Mouse (Mus musculus) ES-Bruce4 (cell line): Measurements from ENCODE around the gene Cox8a. TPM values are rescaled to one million over a fixed set of nuclear protein-coding genes. Genes with fewer than 3 reads are reported as not detected.

Experiments
- H3K27ac ChIP-seq: 2 replicates; pipeline ENCODE4 v1.5.1; 2012; ENCODE audit warnings: low read length, inconsistent platforms; ENCODE audit not compliant: insufficient read depth
- H3K27me3 ChIP-seq: 2 replicates; pipeline ENCODE4 v1.6.1; 2012; ENCODE audit warnings: mild to moderate bottlenecking, low read length, inconsistent platforms; ENCODE audit not compliant: control insufficient read depth, poor library complexity, insufficient read depth, severe bottlenecking
- H3K36me3 ChIP-seq: 2 replicates; pipeline ENCODE4 v1.6.1; 2012; ENCODE audit warnings: inconsistent platforms, mild to moderate bottlenecking, low read length, moderate library complexity; ENCODE audit not compliant: control insufficient read depth, poor library complexity, insufficient read depth, severe bottlenecking
- H3K4me1 ChIP-seq: one replicate; pipeline ENCODE4 v1.8.1; 2011; ENCODE audit warnings: low read length; ENCODE audit not compliant: control insufficient read depth, insufficient read depth
- H3K4me3 ChIP-seq: 2 replicates; pipeline ENCODE4 v1.5.1; 2011; ENCODE audit warnings: low read depth, mild to moderate bottlenecking, low read length
- H3K9ac ChIP-seq: 2 replicates; pipeline ENCODE4 v1.6.1; 2012; ENCODE audit warnings: low read depth, mild to moderate bottlenecking, inconsistent platforms; ENCODE audit not compliant: poor library complexity, severe bottlenecking
- H3K9me3 ChIP-seq: replicated peaks from 2 replicates; pipeline ENCODE4 v1.6.1; 2012; ENCODE audit warnings: mild to moderate bottlenecking, low read length, inconsistent platforms; ENCODE audit not compliant: control insufficient read depth, poor library complexity, insufficient read depth, severe bottlenecking
- CTCF ChIP-seq: IDR thresholded peaks from one replicate; pipeline ENCODE4 v1.8.1; 2011; ENCODE audit warnings: low read depth, low read length
- EP300 ChIP-seq: IDR thresholded peaks from 2 replicates; pipeline ENCODE4 v1.6.1; 2011; ENCODE audit warnings: low read depth, low read length; ENCODE audit not compliant: insufficient read depth
- POLR2A ChIP-seq: IDR thresholded peaks from one replicate; pipeline ENCODE4 v1.8.1; 2011; ENCODE audit warnings: low read length; ENCODE audit not compliant: insufficient read depth
- polyA plus RNA-seq: library from polyadenylated mRNA; stranded (reverse); fragments of >200 nt; gene quantifications from 2 replicates; pipeline ENCODE4 v1.2.4, GENCODE M21; 2011; ENCODE audit warnings: low read depth; ENCODE audit not compliant: missing spikeins, insufficient read depth, insufficient read length

Cox8a gene
- polyA plus RNA-seq, 1 experiment: 584 TPM

DNA sequence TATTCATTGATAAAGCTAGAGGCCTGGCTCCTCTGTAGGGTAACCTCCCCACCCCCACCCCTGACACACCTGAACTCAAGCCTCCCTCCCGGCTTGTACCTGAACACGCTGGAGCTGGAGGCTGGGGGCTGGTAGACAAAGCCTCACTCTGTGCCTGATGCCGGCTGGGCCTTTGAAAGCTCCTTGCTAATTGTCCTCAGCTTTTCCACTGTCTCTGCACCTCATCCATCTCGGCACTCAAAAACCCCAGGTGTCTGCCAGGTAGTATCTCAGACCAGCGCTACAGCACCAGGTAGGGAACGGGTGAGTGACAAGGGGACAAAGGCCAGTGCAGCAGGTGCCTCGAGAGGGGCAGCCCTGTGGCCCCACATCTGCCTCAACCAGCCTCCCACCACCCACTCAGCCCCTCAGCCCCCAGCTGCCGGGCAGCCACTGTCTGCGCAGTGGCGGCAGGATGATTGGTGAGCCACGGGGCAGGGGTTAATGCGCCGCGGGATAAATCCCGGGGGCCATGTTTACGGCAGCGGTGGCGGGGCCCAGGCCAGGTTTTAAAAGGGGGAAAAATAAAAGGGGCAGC is 31.6 kb downstream of the Cox8a start:
- Histone ChIP-seq H3K4me1 (peaks cover 14% of the 10 kb centered on the region), H3K27ac (no peak overlapping the region), H3K9me3 (no peaks in the 10 kb centered on the region), H3K9ac (peak overlapping the region; percentile 51), H3K27me3 (no peaks in the 10 kb centered on the region), H3K4me3 (peak overlapping the region; percentile 17), H3K36me3 (no peaks in the 10 kb centered on the region)
- TF ChIP-seq CTCF (no peak), POLR2A (no peak), EP300 (no peak)

DNA sequence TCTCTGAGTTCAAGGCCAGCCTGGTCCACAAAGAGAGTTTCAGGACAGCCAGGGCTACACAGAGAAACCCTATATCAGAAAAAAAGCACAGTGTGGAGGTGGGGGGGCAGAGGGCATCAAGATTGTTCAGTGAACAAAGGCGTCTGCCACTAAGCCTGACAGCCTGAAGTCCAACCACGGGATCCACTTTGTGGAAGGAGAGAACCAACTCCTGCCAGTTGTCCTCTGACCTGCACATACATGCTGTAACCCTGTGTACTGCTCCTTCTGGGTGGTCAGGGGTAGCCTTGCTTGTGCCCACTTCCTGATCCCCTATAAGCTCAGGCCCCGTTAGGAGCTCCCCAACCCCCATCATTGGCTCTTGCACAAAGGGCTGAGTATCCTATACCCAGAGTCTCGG is 32.4 kb downstream of the Cox8a start:
- Histone ChIP-seq H3K27ac (no peak overlapping the region), H3K4me3 (no peak overlapping the region), H3K4me1 (peaks cover 14% of the 10 kb centered on the region), H3K36me3 (no peaks in the 10 kb centered on the region), H3K9ac (no peak overlapping the region), H3K9me3 (no peaks in the 10 kb centered on the region), H3K27me3 (no peaks in the 10 kb centered on the region)
- TF ChIP-seq EP300: no peak
- TF ChIP-seq CTCF: no peak
- TF ChIP-seq POLR2A: no peak

GRCm38 (mm10) chr19:7183419-7183818 is 34.0 kb downstream of the Cox8a start:
- Histone ChIP-seq H3K36me3 (no peaks in the 10 kb centered on the region), H3K27ac (no peak overlapping the region), H3K27me3 (no peaks in the 10 kb centered on the region), H3K4me3 (no peak overlapping the region), H3K4me1 (peaks cover 13% of the 10 kb centered on the region), H3K9me3 (no peaks in the 10 kb centered on the region), H3K9ac (no peak overlapping the region)
- TF ChIP-seq CTCF (no peak), POLR2A (no peak), EP300 (no peak)

GRCm38 (mm10) chr19:7182273-7182949 is 35.0 kb downstream of the Cox8a start:
- no peak overlapping the region for H3K9ac ChIP-seq
- H3K27ac ChIP-seq: no peak overlapping the region
- TF ChIP-seq CTCF: no peak
- no peak for TF ChIP-seq POLR2A
- TF ChIP-seq EP300: no peak
- no peaks in the 10 kb centered on the region for H3K9me3 ChIP-seq
- no peaks in the 10 kb centered on the region for H3K27me3 ChIP-seq
- H3K36me3 ChIP-seq: no peaks in the 10 kb centered on the region
- H3K4me3 ChIP-seq: no peak overlapping the region
- peaks cover 13% of the 10 kb centered on the region for H3K4me1 ChIP-seq

DNA sequence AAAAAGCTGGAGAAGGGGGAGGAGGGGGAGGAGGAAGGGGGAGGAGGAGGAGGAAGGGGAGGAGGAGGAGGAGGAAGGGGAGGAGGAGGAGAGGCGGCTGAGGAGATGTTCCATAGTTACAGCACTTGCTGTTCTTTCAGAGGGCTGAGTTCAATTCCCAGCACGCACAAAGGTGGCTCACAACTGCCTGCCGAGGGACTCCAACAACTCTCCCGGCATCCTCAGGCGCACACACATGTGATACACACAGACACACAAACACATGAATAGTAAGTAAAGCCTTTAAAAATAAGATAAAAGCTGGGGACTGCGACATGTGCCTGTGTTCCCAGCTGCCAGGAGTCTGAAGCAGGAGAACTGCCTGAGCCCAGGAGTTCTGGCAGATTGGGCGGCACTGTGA is 35.9 kb downstream of the Cox8a start:
- no peaks in the 10 kb centered on the region for H3K36me3 ChIP-seq
- peaks cover 9% of the 10 kb centered on the region for H3K4me1 ChIP-seq
- no peak for TF ChIP-seq EP300
- no peak for TF ChIP-seq POLR2A
- no peak for TF ChIP-seq CTCF
- H3K9me3 ChIP-seq: no peaks in the 10 kb centered on the region
- no peak overlapping the region for H3K27ac ChIP-seq
- no peak overlapping the region for H3K4me3 ChIP-seq
- H3K27me3 ChIP-seq: no peaks in the 10 kb centered on the region
- no peak overlapping the region for H3K9ac ChIP-seq

DNA sequence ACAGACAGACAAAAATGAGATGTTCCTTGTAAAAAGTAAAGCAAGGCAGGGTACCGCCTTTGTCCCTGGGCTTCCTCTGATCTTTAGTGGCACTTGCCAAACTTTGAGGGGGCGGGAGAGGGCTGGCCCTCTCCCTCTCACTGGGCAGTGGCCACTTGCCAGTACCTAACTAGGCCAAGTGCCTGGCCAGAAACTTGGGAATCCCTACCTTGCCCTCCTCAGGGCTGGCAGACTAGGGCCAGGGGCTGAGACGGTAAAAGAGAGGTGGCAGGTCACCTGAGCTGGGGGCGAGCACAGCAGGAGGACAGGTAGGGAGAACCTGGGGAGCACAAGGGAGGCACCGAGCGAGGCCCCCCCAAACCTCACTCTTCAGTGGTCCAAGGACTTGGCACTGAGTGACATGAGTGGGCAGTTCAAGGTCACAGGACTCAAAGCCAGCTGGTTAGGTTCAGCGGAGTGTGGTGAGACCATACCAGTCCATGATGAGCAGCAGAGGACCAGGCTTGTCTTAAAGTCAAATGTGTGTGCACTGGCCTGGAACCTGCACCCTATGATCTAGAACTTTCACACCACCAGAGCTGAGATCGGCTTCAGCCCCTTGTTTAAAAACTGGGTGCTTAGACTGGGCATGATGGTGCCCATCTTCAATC is 36.5 kb downstream of the Cox8a start:
- TF ChIP-seq EP300 (no peak), POLR2A (no peak), CTCF (no peak)
- Histone ChIP-seq H3K36me3 (no peaks in the 10 kb centered on the region), H3K27me3 (no peaks in the 10 kb centered on the region), H3K9me3 (no peaks in the 10 kb centered on the region), H3K9ac (no peak overlapping the region), H3K4me1 (peaks cover 5% of the 10 kb centered on the region), H3K4me3 (no peak overlapping the region), H3K27ac (no peak overlapping the region)
